11 mouse cellular contexts compared by ENCODE assay signal in the genomic region with DNA sequence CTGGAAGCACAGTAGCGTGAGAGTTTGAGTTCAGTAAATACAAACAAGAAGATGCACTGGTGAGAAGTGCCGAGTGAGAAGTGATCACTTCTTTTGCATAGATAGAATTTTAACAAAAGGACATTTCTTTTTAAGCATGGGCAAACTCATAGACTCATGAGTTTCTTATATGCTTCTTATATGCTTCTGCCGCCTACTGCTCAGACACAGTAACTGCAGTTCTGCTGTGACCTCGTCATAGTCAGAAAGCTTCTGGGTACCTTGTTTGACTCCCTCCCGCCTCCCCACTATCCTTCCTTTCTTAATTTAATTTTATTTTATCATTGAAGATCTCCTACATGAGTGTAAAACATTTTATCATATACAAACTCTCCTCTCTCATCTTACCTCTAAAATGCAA. TPM values are rescaled to one million over a fixed set of nuclear protein-coding genes. Genes with fewer than 3 reads are reported as not detected.
DNase-seq lines count a peak whose midpoint lies in the region; ATAC-seq and TF ChIP-seq lines count a peak whose summit lies in the region.
"Had no signal": no experiment of that assay in that cellular context is flagged by ENCODE, and none has a peak within 500 bp of the region (broad histone marks: within the 10 kb centered on the region; RNA-seq: fewer than 3 reads in every experiment).

No protein-coding gene starts in this region.

- no peaks in the 10 kb centered on the region for H3K36me3 ChIP-seq in kidney, postnatal 0 days (ENCODE audit: insufficient read depth, low read length)
- H3K36me3 ChIP-seq: neural tube, embryonic 12.5 days had no signal

- H3K27ac ChIP-seq in kidney, postnatal 0 days = no peak overlapping the region
- H3K27ac ChIP-seq: limb, embryonic 13.5 days; neural tube, embryonic 12.5 days had no signal

- no peaks in the 10 kb centered on the region for H3K4me1 ChIP-seq in kidney, postnatal 0 days (replicated peaks; ENCODE audit: insufficient read depth, low read length)

- H3K27me3 ChIP-seq in kidney, postnatal 0 days (ENCODE audit: insufficient read depth, low read length) = no peaks in the 10 kb centered on the region
- H3K27me3 ChIP-seq: limb, embryonic 13.5 days; neural tube, embryonic 12.5 days had no signal

- H3K9me3 ChIP-seq in kidney, postnatal 0 days (replicated peaks; ENCODE audit: low read length) = no peaks in the 10 kb centered on the region
- H3K9me3 ChIP-seq: limb, embryonic 13.5 days; neural tube, embryonic 12.5 days had no signal

- TF ChIP-seq CTCF in kidney, postnatal 0 days (IDR thresholded peaks at IDR 0.05; ENCODE audit: low read depth) = peak; percentile 63

- peak; percentile 12 for DNase-seq in adrenal gland, adult 8-10 months
- no peak for DNase-seq in adrenal gland, adult 18-20 months (ENCODE audit: low spot score in 2 of 2)
- DNase-seq in kidney, postnatal 0 days (ENCODE audit: low spot score) = peak; percentile 51
- DNase-seq in kidney, postnatal 14 days = no peak
- DNase-seq in ES-CJ7 (ENCODE audit: low read depth, low spot score) = peak; percentile 30
- DNase-seq in frontal cortex, postnatal 25 days (ENCODE audit: low spot score in 2 of 2) = no peak
- no peak for DNase-seq in cerebellum, adult 8-10 months

- no peak overlapping the region for H3K9ac ChIP-seq in kidney, postnatal 0 days (ENCODE audit: low read depth, low read length)
- H3K9ac ChIP-seq: limb, embryonic 13.5 days; neural tube, embryonic 12.5 days had no signal

- 58% methylated on average over 5 of the region's 5 CpGs for WGBS in kidney, postnatal 0 days

- ATAC-seq in kidney, postnatal 0 days (replicated peaks; ENCODE audit: low FRiP score, low read depth) = no peak
- ATAC-seq in hematopoietic stem cell, adult 5-6 weeks (replicated peaks in 1 of 2; ENCODE audit: insufficient read depth in 1 of 2, low FRiP score in 2 of 2, low TSS enrichment in 1 of 2, low read depth in 1 of 2, poor library complexity in 2 of 2, severe bottlenecking in 2 of 2) = peak; percentile 85 to 95

- H3K4me3 ChIP-seq in kidney, postnatal 0 days (replicated peaks; ENCODE audit: low read depth, low read length) = no peak overlapping the region
- H3K4me3 ChIP-seq: limb, embryonic 13.5 days; neural tube, embryonic 12.5 days had no signal

- no peak overlapping the region for H3K4me2 ChIP-seq in kidney, postnatal 0 days (ENCODE audit: low read length)
- H3K4me2 ChIP-seq: limb, embryonic 13.5 days; neural tube, embryonic 12.5 days had no signal

RNA-seq across cellular contexts. Expression of gene Svip, which starts 26.5 kb away (rescaled TPM):
- total RNA-seq in adrenal gland, adult 8-10 months (2022) = 10 to 100 TPM; 22.4 to 38.3 (median 30.2) TPM
- 10 to 100 TPM; 22.6 to 29.8 TPM for total RNA-seq in adrenal gland, adult 18-20 months (2021)
- polyA plus RNA-seq in kidney, postnatal 0 days (2015; fragmentation: Nextera tagmentation; extraction: Ambion mirVana) = 13.4 and 13.8 TPM in 2 replicates
- 16.5 and 16.8 TPM in 2 replicates for total RNA-seq in hematopoietic stem cell, adult 5-6 weeks (2017)

RNA-seq across cellular contexts. Expression of gene 1700015G11Rik, which starts 36.3 kb away (rescaled TPM):
- not detected for total RNA-seq in adrenal gland, adult 8-10 months (2022)
- total RNA-seq in adrenal gland, adult 18-20 months (2021) = not detected
- polyA plus RNA-seq in kidney, postnatal 0 days (2015; fragmentation: Nextera tagmentation; extraction: Ambion mirVana) = not detected in 2 replicates
- total RNA-seq in hematopoietic stem cell, adult 5-6 weeks (2017) = not detected in 2 replicates
- polyA plus RNA-seq: heart, embryonic 14.5 days; limb, embryonic 13.5 days; neural tube, embryonic 12.5 days had no signal

Comparison
In these comparisons a context has a peak if more than half of its experiments do, and no peak if none do; other contexts are left out.
1. DNase-seq: peak in adrenal gland, adult 8-10 months (single experiment), kidney, postnatal 0 days (single experiment) and ES-CJ7 (single experiment); none in adrenal gland, adult 18-20 months (0 of 2), kidney, postnatal 14 days (single experiment), frontal cortex, postnatal 25 days (0 of 2) and cerebellum, adult 8-10 months (single experiment).